Mouse (Mus musculus) megakaryocyte progenitor cell, adult 5-6 weeks (primary cell): Measurements from ENCODE around the gene Klhl30. TPM values are rescaled to one million over a fixed set of nuclear protein-coding genes. Genes with fewer than 3 reads are reported as not detected.

ENCODE experiments used
- ATAC-seq: replicated peaks from 2 replicates; pipeline ENCODE4 v1.8.0; 2016; ENCODE audit warnings: mild to moderate bottlenecking, moderate TSS enrichment, inconsistent platforms; ENCODE audit not compliant: poor library complexity
- total RNA-seq, 2 experiments: library from RNA; stranded (forward) in 1 of 2; stranded (reverse) in 1 of 2; fragments of 157-497, 149-512 nt in 1 of 2; fragments of 200-1000 nt in 1 of 2; gene quantifications; 2 replicates each; pipeline versions ENCODE4 v1.2.3 to v1.2.4; 2015 to 2017

Klhl30 gene
- total RNA-seq (2015) (not detected in 2 replicates), total RNA-seq (2017) (0.07 TPM in 1 of 2 replicates, not detected in the other)

- no peak for ATAC-seq
Observed at GRCm38 (mm10) chr1:91350841-91351240, at the start of gene Klhl30. Gene Klhl30, plus strand, starts transcription at chr1:91351016.

- no peak for ATAC-seq
Observed at GRCm38 (mm10) chr1:91301206-91301920, 49.5 kb upstream of the Klhl30 start.

GRCm38 (mm10) chr1:91302021-91302420, 48.8 kb upstream of the Klhl30 start:
- no peak for ATAC-seq

- ATAC-seq = no peak
Observed at GRCm38 (mm10) chr1:91304621-91305020, 46.2 kb upstream of the Klhl30 start.

GRCm38 (mm10) chr1:91309366-91310085, 41.3 kb upstream of the Klhl30 start:
- no peak for ATAC-seq

GRCm38 (mm10) chr1:91312273-91312672, 38.5 kb upstream of the Klhl30 start:
- ATAC-seq = no peak

GRCm38 (mm10) chr1:91313251-91313650, 37.6 kb upstream of the Klhl30 start:
- no peak for ATAC-seq

- no peak for ATAC-seq
Observed at GRCm38 (mm10) chr1:91317656-91318055, 33.2 kb upstream of the Klhl30 start.

- peak; percentile 76 for ATAC-seq
Observed at GRCm38 (mm10) chr1:91321760-91322438, 28.9 kb upstream of the Klhl30 start, which contains the start of gene Espnl. Gene Espnl, plus strand, starts transcription at chr1:91322075.

- ATAC-seq = no peak
Observed at GRCm38 (mm10) chr1:91324646-91325045, 26.2 kb upstream of the Klhl30 start.

- no peak for ATAC-seq
Observed at GRCm38 (mm10) chr1:91325488-91326042, 25.3 kb upstream of the Klhl30 start.

GRCm38 (mm10) chr1:91332102-91332501, 18.7 kb upstream of the Klhl30 start:
- no peak for ATAC-seq

GRCm38 (mm10) chr1:91333582-91333981, 17.2 kb upstream of the Klhl30 start:
- ATAC-seq = peak; percentile 56; the same call in 1 of the 2 replicates

GRCm38 (mm10) chr1:91337355-91337754, 13.5 kb upstream of the Klhl30 start:
- no peak for ATAC-seq

- no peak for ATAC-seq
Observed at GRCm38 (mm10) chr1:91344001-91344400, 6.8 kb upstream of the Klhl30 start.

- 0 out of 2 replicates have a peak, but pooled peaks have one; percentile 20 for ATAC-seq
Observed at GRCm38 (mm10) chr1:91344921-91345685, 5.7 kb upstream of the Klhl30 start.

- peak; percentile 91 for ATAC-seq
Observed at GRCm38 (mm10) chr1:91346892-91347291, 3.9 kb upstream of the Klhl30 start.

GRCm38 (mm10) chr1:91351249-91351648, 433 bp downstream of the Klhl30 start:
- ATAC-seq = no peak

GRCm38 (mm10) chr1:91352277-91352676, 1.5 kb downstream of the Klhl30 start:
- no peak for ATAC-seq

- ATAC-seq = no peak
Observed at GRCm38 (mm10) chr1:91356105-91356504, 5.3 kb downstream of the Klhl30 start.
